Mouse (Mus musculus) embryo, embryonic 10.5 days (tissue): Measurements from ENCODE around the gene Smyd3.
"Not testable (repeated sequence)": the region's sequence is repeated elsewhere in the genome, so short reads cannot be mapped to it uniquely, and the experiment has no call there.

Experiments used
- DNase-seq: peaks from one replicate; pipeline ENCODE4 v3.0.0-alpha.2; 2015; ENCODE audit warnings: low spot score

Smyd3 gene

DNA sequence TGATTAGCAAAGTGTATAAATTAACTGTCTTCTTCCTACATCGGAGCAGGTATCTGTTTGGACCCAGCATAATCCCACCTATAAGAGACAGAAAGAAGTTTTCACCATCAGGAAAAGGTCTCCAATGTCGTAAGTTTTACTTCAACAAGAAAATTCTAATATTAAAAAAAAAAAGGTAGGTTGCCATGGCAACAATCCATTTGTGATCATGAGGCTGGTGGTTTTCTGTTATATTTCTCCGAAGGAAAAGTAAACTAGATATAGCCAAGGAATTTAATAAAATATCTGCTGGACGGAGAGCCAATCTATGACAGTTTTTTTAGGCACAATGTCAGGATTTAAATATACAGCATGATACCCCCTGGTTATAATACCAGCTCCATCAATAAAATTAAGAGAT is 142.9 kb downstream of the Smyd3 start:
- no peak for DNase-seq

DNA sequence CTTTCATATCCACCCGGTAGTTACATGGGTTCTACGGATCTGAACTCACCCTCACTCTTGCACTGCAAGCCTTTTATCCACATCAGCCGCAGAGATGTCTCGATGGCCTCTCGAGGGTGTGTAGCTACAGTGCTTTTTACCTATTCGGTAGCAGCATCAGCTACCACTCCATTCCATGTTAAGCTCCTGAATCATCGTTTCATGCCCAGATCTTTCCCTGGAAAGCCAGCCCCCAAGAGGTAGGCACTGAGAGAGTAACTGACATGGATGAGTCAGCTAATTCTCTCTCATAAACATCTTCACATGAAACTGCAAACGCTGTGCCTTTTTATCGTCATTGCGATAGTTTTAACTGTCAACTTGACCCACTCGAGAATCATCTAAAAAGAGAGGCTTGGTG is 143.9 kb downstream of the Smyd3 start:
- no peak for DNase-seq

DNA sequence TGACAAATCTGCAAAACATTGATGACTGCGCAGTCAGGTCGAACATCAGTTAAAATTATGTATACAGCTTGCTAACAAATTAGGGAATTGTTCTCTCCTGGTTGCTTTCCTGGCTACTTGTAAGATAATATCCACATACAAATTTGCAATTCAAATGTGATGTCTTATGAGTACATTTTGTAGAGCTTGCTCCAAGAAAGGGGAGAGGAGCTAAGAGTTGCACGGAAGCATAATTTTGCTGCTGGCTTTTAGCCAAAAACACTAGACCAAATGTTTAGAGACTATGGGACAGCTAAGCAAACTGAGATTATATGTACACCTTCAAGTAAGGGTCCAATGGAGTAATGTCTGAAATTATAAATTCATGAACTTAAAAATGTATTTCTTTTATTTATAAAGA is 146.7 kb downstream of the Smyd3 start:
- DNase-seq: no peak

DNA sequence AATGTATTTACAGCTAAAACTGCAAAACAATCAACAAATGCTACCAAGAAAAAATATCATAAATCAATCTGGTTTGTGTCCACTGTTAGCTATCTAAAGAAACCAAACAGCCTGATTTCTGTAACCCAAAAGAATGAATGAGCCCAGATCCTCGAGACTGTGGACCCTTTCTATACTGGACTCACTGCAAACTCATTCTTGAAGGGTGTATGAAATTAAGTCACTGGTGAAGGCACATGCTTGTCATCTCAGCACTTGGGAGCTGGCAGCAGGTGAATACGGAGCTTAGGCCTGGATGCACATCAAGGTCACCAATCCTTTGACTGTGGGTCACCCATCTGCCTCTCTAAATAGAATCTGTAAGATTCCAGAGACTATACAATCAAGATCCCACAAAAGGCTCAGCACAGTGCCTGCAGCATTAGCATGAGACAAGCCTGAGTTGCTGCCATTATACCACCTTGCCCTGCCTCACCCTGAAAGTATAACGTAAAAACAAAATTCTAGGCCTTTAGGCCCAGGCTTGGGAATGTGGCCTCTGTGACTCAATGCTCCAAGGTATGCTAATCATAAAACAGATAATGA is 149.3 kb downstream of the Smyd3 start:
- DNase-seq: no peak

DNA sequence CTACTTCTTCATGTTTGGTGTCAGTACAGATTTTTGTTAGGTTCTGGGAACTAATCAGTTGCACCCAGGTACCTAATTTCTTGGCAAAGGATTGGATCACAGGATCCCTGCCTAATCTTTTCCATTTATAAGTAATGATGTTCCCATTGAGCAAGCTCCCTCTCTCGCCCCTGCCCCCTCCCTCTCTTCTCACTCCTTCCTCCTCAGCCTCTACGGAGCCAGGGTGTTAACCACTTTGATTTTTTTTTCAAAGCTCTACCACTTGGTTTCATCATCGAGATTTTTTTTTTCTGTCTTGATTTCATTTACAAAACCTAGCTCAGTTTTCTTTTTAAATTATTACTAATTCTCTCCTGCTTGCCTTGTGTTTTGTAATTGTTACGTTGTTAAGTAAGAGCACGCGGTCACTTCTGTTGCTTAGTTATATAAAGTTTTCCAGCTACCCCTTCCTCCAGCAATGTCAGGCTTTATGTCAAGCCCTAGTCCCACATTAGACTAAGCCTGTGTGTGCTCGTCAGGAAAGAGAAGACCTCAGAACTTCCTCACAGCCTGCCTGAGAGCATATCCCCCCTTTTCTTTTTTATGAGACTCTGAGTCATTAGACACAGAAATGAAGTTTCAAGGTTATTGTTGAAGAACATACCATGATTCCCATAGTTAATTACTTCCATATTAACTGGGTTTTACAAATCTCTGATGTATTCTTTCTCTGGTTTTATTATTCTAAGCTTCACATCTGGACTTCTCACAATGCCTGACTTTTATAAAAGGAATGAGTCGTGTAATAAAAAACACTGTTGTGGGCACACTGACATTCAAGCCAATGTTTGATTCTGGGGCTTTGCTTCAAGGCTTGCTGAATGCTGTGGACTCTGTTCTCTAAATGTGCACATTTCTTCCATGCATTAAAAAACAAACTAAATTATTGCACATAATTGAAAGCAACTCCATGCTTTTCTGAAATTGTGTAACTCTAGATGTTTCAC is 156.1 kb downstream of the Smyd3 start:
- no peak for DNase-seq

DNA sequence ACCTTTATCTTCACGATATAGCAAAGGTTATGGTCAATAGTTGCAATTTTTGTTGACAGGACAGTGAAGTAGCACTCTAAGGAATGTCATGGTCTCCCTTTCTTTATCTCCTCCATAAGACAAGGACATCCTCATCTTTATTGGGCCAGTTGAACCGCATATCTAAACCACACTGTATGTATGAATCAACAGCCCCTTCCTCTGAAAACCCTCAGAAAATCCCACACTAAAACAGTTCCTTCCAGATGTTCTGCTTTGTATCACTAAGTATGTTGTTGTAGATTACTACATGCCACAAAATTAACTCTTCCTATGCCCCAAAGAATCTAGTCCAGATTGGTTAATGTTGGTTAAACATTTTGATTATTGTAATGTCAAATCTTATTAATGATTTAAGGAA is 160.7 kb downstream of the Smyd3 start:
- no peak for DNase-seq

DNA sequence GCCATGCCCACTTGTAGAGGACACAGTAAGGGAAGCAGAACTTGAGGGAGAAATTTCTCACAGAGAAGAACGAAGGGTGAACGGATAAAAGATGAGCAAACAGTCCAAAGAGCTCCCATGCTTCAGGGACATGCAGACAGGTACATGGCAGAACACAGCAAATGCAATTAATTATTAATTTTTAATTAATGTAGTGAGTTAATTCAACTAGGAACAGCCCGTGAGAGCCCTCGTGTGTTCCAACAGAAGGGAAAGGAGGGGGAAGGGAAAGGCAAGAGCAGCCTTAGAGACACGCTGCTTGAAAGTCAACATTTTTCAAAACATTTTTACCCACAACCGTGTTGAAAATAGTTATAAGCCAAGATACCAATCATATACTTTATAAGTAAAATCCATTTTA is 163.6 kb downstream of the Smyd3 start:
- no peak for DNase-seq

DNA sequence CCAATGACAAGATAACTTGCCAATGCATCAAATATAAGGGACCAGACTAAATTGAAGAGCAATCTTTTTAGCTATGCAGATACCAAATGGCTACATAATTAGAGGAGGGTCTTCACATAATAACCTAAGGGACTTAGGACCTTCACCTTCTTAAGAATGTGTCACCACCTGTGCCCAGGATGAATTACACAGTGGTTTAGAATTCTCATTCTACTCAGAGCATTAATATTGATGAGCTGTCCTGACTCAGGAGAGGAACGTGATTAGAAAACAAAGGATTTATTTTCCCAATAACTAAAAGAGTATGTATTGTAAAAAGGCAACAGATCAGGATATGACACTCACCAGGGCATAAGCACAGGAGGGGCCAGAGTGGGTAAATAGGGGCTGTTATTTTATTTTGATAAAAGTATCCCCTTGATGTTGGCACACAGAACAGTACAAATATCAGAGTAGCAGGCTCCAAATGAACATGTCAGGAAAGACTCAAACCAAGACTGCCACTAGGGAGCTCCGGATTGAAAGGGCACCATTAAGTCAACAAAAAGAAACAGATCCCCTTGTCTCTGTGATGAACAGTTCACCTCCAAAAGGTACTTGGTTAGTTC is 172.4 kb downstream of the Smyd3 start:
- no peak for DNase-seq

DNA sequence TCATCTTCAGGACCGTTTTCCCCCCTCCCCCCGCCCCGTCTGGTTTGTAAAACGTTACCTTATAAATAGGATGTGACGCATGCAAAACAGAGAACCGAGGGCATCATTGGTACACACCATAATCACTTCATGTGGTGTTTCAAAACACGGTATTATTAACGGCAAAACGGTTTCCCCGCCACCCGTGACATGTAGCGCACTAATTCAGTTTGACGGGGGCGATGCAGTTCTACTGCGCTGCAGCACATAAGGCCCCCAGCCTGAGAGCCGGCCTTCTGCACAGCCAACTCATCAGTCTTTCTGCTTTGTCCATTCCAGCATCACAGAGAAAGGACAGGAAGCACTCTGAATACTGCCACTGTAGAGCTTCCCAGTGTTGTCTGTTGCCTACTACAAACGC is 174.4 kb downstream of the Smyd3 start:
- DNase-seq: no peak

DNA sequence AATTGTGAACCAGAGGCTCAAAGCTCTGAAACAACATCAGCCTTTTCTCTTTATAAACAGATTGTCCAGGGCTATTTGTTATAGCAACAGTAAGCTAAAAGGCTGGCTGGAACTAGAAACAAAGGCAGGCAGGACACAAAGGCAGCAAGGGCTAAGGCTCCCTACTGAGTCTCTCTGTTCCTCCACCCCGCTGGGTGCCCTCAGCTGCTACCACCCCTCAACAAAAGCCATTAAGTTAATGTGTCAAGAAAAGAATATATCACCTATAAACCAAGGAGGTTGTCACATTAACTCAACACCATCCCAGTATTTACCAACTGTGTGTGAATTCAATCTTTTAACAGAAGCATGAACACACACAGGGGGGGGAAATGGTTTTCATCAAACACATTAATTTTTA is 176.3 kb downstream of the Smyd3 start:
- DNase-seq: no peak

DNA sequence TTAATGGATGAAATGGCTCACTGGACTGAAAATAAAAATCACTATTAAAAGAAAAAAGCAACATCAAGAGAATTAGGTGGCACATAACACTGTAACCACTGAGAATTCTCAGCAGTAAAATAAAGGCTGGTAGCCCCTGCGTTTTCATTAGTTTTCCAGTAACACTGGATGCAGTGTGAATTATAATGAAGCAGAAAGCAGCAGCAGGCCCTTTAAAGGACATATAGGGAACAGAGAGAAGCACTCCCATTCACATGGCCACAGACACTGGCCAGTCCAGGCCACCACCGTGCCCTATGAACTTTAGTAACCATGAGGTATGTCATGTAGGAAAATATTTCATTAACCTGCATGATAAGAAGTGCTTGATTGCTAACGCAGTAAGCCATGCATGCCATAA is 178.8 kb downstream of the Smyd3 start:
- no peak for DNase-seq

DNA sequence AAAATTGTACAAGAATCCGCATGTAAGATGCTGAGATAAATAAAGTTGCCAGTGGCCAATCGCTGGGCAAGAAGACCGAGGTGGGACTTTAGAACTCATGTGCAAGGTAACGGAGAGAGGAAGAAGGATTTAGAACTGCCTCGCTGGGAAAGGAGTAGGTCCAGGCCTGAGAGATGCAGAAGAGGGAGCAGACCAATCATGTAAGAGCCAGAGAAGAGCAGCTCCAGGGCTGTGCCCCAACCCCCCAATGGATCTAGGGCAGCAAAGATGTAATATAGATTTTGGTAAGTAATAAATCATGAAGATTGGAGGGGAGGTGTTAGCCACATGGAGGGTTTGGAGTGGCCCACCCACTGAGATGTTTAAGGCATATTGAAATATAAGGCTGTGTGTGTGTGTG is 180.3 kb downstream of the Smyd3 start:
- DNase-seq: no peak

DNA sequence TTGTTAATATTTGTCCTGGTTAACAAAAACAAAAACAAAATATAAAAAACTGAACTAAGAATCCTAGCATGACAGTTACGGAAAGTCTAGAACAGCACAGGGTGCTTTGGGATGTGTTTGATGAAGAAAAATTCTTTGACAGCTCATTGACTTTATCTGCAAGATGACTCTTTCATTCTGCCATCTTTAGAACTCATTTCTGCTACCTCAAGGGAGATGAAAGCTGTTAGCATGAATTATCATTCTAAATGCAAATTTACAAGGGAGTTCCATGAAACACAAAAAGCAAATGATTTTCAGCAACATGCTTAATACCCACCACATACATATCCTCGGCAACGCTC is 190.9 kb downstream of the Smyd3 start:
- no peak for DNase-seq

DNA sequence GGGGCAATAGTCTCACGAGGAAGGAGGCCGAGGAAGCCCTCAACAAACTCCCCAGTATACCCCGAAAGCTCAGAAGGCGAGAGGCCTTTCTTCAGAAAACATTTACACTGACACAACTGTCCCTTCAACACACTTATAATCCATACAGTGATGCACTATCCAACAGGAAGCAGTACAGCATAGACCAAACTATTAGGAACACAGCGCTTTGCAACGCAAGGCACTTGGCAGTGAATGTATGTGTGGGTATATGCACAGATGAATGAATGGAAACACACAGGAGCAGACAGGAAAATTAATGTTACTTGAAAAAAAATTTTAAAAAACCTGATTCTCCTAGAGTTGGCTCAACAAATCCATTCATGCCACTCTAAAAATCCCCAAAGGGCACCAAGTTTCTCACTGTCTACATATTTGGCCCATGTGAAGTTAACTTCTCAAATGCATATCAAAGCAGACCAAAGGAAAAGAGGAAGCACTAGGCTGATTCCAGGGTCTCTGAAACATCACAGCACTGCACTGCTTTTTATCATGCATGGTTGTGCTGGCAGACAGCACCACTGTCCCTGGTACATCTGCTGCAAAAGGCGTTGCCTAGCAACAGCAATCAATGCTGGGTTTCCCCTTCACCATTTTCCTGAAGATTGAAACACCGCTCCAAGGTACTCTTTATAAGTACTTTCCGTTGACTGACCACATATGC is 191.4 kb downstream of the Smyd3 start:
- peak; percentile 25 for DNase-seq

DNA sequence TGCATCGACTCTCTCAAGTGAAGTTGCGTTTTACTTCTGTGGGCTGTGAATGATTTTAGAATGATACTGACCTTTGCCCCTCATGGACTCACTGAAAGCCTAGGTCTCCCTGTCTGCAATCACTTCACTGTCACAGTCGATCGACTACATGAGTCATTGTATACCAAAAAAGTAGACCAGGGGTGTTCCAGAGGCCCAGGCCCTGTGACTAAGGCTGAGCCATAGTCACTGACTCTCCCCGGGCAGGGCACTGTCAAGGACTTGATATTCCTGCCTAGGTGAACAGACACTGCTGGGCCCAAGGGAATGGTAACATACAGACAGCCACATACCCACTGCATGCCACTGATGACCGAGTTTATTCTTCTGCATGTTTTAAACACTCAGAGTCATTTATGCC is 193.6 kb downstream of the Smyd3 start:
- DNase-seq: no peak

DNA sequence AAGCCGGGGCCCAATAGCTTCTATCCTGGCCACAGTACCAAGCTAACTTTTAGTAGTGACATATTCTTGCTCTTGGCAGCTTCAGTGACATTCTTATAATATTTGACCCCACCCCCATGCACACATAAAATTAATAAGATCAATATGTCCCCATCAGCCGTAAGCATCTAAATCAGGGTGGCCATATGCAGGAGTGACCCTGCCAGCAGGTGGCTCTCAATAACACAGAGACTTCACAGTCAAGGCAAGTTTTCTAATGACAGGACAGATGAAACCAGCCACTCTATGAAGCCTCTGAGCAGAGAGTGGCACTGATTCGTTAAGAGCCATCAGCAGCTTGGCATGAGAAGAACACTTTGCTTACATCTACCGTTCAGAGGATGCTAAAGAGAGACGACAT is 204.2 kb downstream of the Smyd3 start:
- no peak for DNase-seq

DNA sequence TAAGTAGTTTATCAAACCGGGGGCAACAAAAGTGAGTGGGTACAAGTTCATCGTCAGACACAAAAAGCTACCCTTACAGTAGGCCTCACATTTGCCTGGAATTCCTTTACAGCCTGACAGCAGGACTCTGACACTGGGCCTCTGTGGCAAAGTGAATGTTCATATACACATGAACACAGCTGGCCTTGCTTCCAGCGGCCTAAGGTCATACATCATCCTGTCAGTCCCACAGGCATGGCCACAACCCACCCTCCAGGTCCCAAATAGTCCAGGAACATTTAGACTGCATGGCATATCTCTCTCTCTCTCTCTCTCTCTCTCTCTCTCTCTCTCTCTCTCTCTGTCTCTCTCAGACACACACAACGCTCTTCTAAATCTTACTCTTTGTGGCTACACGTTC is 208.4 kb downstream of the Smyd3 start:
- peak; percentile 69 for DNase-seq

DNA sequence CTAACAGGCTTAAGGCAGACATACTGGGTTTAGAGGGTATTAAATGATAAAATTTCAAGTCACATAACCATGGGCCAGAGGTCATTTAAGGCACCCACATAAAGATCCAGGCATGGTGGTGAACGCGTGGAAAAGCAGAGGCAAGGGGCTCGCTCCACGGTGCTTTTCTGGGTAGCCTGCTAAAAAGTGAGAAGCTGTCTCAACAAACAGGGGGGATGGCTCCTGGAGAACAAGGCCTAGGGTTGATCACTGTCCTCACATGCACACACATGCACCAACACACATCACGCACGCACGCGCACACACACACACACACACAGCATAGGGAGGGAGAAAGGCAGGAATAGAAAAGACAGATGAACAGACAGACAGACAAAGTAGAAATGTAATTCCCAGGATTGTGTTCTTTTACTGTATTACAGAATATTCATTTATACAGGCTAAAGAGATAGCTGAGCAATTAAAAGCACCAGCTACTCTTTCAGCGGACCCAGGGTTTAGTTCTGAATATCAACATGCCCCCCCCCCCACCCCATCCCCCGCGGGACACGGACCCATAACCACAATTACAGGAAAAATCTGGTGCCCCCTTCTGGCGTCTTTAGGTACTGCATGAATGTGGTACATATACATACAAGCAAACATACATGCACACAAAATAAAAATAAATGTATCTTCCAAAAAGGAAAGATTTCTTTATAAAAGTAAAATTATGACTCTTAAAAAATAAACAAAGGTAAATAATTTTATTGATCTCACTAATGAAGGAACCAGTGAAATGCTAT is 215.2 kb downstream of the Smyd3 start:
- no peak for DNase-seq

DNA sequence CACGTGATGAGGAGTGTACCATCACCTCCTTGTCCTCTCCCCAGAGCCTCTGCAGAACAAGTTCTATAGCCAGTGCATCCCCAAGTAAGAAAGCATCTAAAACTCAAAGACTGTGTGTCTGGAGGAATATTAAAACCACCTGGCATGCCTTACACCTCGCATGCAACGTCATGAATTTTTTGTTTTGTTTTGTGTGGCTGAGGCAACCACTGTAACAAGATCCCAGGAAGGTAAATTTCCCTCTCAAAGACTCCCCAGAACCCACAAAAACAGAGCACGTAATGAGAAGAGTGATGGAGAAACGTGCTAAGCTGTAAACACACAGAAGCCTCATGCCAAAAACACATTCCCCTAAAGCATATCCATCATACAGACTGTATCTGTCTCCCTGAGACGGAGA is 222.2 kb downstream of the Smyd3 start:
- no peak for DNase-seq

DNA sequence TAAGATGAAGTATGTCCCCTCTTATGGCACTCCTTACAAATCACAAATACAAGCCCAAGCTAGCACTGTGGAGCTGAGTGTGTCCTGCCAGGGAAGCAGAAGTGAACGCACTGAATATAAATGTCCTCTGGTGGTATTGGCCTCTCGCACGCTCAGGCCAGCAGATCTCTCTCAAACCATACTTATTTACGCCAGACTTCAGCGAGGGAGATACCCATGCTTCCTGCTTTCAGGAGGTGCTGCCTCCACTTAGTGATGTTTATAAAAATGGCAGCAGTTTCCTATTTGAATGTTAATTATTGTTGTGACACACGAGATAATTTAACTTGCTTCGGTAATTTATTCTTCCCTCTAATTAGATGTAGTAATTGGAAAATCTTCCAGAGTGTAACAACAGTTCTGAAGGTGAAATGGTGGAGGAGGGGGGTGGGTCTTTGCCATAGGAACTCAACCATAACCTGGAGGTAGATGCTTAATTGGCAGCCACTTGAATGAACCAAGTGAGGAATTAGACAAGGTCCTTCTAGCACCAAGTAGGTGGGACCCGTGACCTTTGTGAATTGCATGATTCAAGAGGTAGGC is 224.0 kb downstream of the Smyd3 start:
- DNase-seq: no peak

DNA sequence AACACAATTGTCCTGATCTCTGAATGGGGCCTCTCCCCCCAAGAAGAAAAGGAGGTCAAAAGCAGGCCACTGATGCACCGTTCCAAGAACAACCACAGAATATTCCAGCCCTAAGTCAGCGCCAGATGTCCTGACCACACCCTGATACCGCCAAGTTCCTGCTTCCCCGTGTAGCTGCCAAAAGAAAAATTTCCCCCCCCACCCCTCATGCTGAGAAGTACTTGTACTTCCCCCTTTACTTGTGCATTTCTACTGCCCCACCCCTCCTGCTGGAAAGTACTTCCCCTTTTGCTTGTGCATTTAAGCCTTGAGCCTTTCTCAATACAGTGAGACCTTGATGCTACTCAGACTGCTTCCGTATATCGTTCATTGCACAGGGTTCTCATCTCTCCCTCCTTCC is 227.7 kb downstream of the Smyd3 start:
- not testable (repeated sequence) for DNase-seq

DNA sequence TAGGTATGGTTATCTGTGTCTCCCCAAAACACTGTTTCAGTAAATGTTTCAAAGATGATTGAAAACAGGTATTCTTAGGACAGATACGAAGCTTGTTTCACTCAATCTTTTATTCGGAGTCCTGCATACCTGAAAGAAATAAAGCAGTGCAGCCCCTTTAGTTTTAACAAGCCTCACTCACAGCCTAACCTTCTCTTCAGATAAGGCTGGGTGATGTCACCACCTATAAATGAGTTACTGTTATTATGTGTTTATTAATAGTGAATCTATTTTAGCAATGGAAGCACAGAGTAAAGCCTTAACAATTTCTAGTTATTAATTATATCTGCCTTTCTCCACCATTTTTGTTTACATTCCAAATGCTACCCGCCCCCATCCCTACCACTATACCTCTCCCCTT is 228.1 kb downstream of the Smyd3 start:
- no peak for DNase-seq
